Mouse (Mus musculus): ENCODE results near the gene Gm17728. TPM values are rescaled to one million over a fixed set of nuclear protein-coding genes. Genes with fewer than 3 reads are reported as not detected.
"Not testable (repeated sequence)": the region's sequence is repeated elsewhere in the genome, so short reads cannot be mapped to it uniquely, and the experiment has no call there.

Gene Gm17728
- total RNA-seq (2021): not detected
- long read RNA-seq, experiment 1: 0 reads
- long read RNA-seq, experiment 2: 0 reads

- DNase-seq (ENCODE audit: low spot score in 2 of 2): not testable (repeated sequence)
Measured at GRCm38 (mm10) chr17:9421760-9422159, at the start of gene Gm17728. Gene Gm17728, plus strand, starts transcription at chr17:9422060.

- no peak for DNase-seq (ENCODE audit: low spot score in 2 of 2)
Measured at GRCm38 (mm10) chr17:9397493-9397892, 24.4 kb upstream of the Gm17728 start.

- no peak for DNase-seq (ENCODE audit: low spot score in 2 of 2)
Measured at GRCm38 (mm10) chr17:9398551-9398950, 23.3 kb upstream of the Gm17728 start.

GRCm38 (mm10) chr17:9403991-9404390 is 17.9 kb upstream of the Gm17728 start:
- DNase-seq (ENCODE audit: low spot score in 2 of 2): no peak

GRCm38 (mm10) chr17:9407640-9408039 is 14.2 kb upstream of the Gm17728 start:
- DNase-seq (ENCODE audit: low spot score in 2 of 2): peak; percentile 9 to 21

GRCm38 (mm10) chr17:9419016-9419415 is 2.8 kb upstream of the Gm17728 start:
- DNase-seq (ENCODE audit: low spot score in 2 of 2): no peak

GRCm38 (mm10) chr17:9428374-9428994 is 6.6 kb downstream of the Gm17728 start:
- peak; percentile 65 to 73 for DNase-seq (ENCODE audit: low spot score in 2 of 2)

- peak in 1 of 2 experiments; percentile 7 for DNase-seq (ENCODE audit: low spot score in 2 of 2)
Measured at GRCm38 (mm10) chr17:9439997-9440655, 18.3 kb downstream of the Gm17728 start.

GRCm38 (mm10) chr17:9456406-9456805 is 34.5 kb downstream of the Gm17728 start:
- DNase-seq (ENCODE audit: low spot score in 2 of 2): no peak

- no peak for DNase-seq (ENCODE audit: low spot score in 2 of 2)
Measured at GRCm38 (mm10) chr17:9460904-9461303, 39.0 kb downstream of the Gm17728 start.

Other genes starting within 250 kb of the Gm17728 start
- gene Pabpc6, start 247.7 kb downstream of the Gm17728 start, total RNA-seq (2021): not detected